Mouse (Mus musculus): ENCODE data around the gene Coq4.
A peak's percentile ranks its signal among the peaks of the same experiment; 100 is the strongest.

The Coq4 gene

GRCm38 (mm10) chr2:29802075-29802826 lies 15.0 kb downstream of the Coq4 start, which contains the start of gene Slc27a4:
Gene Slc27a4 (plus strand): TSS chr2:29802634.
- DNase-seq = peak; percentile 99

DNA sequence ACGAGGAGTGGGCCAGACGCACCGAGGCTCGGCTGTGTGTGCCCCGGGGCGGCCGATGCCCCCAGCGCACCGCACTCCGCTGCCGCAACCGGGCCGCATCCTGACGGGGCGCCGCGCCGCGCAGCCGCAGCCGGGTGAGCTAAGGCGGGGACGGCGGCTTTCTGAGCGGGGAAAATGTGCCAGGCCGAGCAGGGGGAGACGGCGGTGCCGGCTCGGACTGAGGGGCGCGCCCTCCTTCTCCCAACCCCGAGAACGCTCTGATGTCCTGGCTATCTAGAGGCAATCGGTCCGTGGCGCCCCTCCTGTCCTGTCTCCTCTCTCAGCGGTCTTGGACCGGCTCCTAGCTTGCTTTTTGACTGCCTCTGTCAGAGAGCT lies 15.5 kb downstream of the Coq4 start:
- no peak for DNase-seq

GRCm38 (mm10) chr2:29803400-29803831 lies 16.1 kb downstream of the Coq4 start:
- peak; percentile 60 for DNase-seq

GRCm38 (mm10) chr2:29815678-29816371 lies 28.5 kb downstream of the Coq4 start:
- DNase-seq = no peak

- DNase-seq = peak; percentile 88
Measured at GRCm38 (mm10) chr2:29817426-29818232, 30.3 kb downstream of the Coq4 start.

DNA sequence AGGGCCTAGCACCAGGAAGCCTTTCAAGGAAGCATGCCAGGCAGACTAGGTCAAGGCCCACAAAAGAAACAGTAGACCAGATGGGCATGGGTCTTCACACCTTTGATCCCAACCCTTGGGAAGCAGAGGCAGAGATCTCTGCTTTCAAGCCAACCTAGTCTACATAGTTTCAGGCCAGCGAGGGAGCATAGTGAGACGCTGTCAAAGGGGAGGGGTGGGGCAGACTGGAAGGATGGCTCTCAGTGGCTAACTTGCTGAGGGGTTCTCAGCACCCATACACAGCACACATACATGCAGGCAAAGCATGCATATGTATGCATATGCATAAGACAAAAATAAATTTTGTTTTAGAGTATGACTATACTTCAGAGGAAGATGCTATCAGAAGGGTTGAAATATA lies 32.1 kb downstream of the Coq4 start:
- no peak for DNase-seq

DNA sequence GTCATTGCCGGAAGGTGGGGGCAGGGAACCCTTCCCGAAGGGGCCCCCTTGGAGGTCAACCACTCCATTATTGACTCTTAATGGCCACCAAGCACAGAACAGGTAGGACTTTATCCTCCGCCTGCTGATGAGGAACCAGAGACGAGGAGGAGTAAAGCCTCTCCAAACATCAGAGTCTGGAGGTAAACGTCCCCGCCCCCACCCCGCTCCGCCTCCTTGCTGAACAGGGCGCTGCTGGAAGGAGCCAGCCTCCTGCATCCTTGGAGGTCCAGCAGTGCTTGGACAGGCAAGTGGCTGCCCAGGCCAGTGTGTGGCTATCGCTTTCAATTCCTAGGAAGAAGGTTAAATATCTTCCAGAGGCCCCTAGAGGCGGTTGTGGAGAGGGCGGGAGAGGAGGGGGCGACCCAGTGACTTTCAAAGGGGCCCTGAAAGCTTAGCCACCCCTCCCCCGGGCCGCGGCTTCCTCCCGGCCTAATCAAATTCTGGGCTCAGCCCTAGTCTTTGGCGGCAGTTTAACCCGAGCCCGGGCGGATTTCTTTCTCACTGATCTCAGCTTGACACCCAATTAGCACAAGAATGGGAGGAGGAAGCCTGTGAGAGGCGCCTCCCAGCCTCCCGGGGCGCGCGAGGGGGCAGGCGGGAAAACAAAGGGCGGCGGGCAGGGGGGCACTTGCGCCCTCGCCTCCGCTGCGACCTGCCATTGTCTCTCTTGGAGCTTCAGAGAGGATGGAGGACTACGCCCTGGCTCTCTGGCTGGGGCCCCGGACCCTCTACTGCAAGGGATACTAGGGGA lies 32.9 kb downstream of the Coq4 start, which contains the start of gene Urm1:
Urm1 (plus strand) TSS at position 51 of the 793 bp plus-strand sequence.
- peak; percentile 78 for DNase-seq

GRCm38 (mm10) chr2:29826318-29826925 lies 39.1 kb downstream of the Coq4 start:
- DNase-seq = no peak

GRCm38 (mm10) chr2:29826926-29827708 lies 39.8 kb downstream of the Coq4 start:
- DNase-seq = peak; percentile 91

DNA sequence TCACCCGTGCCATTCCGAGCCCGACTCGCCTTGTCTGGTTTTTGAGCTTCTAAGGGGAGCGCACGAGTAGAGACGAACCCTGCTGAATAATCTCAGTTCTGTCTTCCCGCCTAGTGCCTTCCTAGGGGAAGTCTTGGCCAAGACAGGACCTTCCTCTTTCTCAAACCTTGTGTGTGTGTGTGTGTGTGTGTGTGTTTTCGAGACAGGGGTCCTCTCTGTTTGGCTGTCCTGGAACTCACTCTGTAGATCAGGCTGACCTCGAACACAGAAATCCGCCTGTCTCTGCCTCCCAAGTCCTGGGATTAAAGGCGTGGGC lies 40.4 kb downstream of the Coq4 start:
- DNase-seq = no peak

DNA sequence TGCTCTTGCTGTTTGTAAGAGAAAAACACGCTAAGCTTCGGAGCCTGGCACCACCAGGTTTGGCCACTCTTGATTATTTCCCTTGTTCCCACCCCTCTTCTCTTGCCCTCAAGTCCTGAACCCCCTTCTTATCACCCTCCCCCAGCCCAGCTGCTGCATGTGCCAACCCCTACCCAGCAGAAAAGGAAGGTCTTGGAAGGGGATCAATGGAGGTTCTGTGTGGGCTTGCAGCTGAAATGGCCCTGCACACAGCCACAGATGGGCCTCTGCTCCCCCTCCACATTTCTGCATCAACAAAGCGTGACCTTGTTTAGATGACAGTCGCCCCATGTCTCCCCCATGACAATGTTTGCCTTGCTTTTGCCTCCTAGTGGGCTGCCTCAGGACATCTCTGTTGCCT lies 43.8 kb downstream of the Coq4 start:
- DNase-seq = no peak

DNA sequence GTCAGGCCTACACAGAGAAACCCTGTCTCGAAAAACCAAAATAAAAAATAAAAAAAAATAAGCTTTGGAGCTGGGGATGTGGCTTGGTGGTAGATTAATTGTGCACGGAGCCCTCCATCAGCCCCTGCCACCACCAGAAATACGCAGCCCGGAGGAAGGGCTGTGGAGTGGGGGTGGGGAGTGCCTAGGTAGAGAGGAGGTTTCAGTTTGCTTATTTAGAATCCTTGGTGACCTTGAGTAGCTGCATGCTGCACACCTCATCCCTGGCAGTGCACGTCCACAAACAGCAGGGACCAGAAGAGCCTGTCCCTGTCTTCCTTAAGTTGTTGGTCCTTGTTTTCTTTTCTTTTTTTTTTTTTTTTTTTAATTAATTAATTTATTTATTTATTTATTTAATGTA lies 46.5 kb downstream of the Coq4 start:
- no peak for DNase-seq

GRCm38 (mm10) chr2:29835391-29835899 lies 48.2 kb downstream of the Coq4 start:
- DNase-seq = no peak

- DNase-seq = no peak
Measured at GRCm38 (mm10) chr2:29839460-29839859, 52.2 kb downstream of the Coq4 start.

DNA sequence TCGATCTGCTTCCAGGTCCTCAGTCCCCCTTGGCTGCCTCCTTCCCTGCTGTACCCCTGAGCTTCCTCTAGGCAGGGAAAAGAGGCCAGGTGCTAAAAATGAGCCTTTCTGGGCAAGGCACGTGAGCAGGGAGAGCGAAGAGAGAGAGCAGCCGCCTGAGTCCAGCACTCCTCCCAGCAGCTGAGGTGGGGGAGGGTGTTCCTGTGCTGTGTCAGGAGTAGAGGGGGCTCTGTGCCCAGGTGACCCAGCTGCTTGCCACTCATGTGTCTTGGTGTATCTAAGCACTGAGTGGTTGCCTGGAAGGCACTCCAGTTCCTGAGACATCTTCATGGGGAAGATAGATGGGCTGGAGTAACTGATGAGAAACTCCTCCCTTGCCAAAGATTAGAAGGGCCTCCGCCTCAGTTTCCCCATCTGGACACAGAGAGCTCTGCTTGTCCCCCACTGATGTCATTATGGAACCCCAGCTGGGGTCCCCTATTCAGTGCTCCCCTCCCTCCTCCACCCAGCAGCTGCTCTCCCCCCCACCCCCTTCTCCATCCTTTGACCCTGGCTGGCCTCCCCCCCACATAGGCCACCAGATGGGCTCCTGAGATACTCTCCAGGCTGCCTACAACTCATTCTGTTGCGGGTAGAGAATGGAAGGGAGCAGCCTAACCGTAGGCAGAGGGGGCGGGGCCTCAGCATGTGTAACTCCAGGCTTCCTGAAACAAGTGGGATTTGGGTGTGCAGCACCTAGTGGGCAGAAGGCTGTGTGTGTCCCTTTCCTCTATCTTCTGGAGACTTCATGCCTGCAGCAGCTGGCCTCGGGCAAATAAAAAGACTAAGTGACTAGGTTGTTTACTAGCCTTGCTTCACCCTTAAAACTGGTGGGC lies 56.2 kb downstream of the Coq4 start:
- DNase-seq = no peak

DNA sequence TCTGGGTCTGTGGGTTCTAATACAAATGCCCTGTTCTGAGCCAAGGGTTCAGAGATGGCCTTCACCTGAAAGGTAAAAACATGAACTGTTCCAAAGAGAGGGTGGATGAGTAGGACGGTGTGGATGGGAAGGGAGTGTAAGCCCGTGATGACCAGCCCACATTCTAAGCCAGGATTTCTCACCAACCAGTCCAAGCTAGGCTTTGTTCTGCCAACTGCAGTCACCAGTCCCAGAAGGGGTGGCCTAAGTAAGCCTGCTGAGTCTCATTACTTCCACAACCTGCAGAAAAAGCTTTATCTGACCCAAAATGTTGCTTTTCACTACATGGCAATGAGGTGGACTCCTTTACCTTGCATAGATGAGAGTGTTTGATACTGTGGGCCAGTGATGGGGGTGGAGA lies 56.8 kb downstream of the Coq4 start:
- DNase-seq = no peak

DNA sequence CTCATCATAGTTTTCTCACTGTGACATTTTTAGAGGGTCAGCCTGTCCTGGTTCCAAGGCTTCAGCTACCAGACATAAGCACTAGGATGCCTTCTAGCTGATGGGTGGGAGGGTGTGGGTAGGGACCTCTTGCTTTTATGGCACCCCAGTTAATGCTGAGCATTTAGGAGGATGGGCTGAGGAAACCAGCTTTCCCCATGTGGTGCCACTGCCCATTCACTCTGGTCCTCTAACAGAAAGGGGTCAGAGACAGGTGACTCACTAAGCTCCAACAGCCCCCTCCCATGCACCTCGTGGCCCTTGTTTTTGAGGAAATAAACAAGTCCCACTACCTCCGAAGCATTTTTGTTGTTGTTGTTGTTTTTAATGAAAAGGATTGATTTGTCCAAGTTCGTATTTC lies 57.4 kb downstream of the Coq4 start:
- DNase-seq = no peak

- no peak for DNase-seq
Measured at GRCm38 (mm10) chr2:29845636-29846035, 58.3 kb downstream of the Coq4 start.

GRCm38 (mm10) chr2:29846061-29846853 lies 59.0 kb downstream of the Coq4 start:
- no peak for DNase-seq
